Mouse (Mus musculus) testis, adult 2 months (tissue): ENCODE measurements around the gene Ncf1.

ENCODE experiments used
- CTCF ChIP-seq: fragments of 200-500 bp; IDR thresholded peaks from 2 replicates; pipeline ENCODE4 v1.5.1; 2012; ENCODE audit warnings: low read depth, mild to moderate bottlenecking, inconsistent platforms, low read length, moderate library complexity; ENCODE audit not compliant: control insufficient read depth, insufficient read depth, insufficient replicate concordance
- POLR2A ChIP-seq: fragments of 200-500 bp; IDR thresholded peaks from 2 replicates; pipeline ENCODE4 v1.6.1; 2012; ENCODE audit warnings: low read depth, mild to moderate bottlenecking, inconsistent platforms, low read length, moderate library complexity; ENCODE audit not compliant: control insufficient read depth

GRCm38 (mm10) chr5:134173206-134173605, 56.2 kb downstream of the Ncf1 start:
- TF ChIP-seq POLR2A (no peak), CTCF (peak; percentile 61; the same call in 1 of the 2 replicates)
